Mouse (Mus musculus) fat pad, adult 2 months (tissue): ENCODE measurements around the gene Gipc3.
A peak's percentile ranks its signal among the peaks of the same experiment; 100 is the strongest.

Experiments
- DNase-seq: peaks from one replicate; pipeline ENCODE4 v3.0.0-alpha.2; 2011; ENCODE audit warnings: low read depth, low spot score; ENCODE audit errors: extremely low read depth

The Gipc3 gene

DNA sequence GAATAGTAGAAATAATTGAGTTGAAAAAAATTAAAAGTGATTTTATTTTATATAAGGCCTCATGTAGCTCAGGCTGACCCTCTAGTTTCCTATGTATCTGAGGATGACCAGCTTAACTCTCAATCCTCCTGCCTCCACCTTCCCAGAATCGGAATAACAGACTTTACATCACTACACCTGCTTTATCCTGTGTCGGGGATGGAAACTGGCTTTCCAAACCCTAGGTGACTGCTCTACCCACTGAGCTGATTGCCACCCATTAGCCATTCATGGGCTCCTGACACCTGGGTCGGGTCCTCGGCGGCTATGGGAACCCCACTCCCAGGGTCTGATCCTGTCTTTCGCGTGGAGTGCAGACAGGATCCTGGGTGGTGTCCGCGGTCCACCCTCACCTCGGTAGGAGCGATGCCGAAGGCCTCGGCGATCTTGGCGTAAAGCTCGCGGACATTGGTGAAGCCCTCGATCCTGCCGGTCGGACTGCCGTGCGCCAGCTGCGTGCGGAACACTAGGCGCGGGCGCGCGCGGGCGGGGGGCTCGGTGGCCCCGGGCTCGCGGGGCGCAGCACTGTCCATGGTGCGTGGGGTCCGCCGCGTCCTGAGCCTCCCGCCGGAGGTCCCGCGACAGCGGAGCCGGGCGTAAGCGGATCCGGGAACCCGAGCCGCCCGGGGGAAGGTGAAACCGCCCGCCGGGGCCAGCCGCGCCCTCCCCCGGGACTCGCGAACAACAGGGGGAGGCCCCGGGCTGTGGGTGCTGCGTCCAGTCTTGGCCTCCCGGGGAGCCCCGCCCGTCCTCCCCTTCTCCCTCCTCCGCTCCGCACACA lies at the start of gene Gipc3:
TSS of gene Gipc3 (minus strand) at position 581 of the 820 bp plus-strand sequence.
- DNase-seq: no peak

DNA sequence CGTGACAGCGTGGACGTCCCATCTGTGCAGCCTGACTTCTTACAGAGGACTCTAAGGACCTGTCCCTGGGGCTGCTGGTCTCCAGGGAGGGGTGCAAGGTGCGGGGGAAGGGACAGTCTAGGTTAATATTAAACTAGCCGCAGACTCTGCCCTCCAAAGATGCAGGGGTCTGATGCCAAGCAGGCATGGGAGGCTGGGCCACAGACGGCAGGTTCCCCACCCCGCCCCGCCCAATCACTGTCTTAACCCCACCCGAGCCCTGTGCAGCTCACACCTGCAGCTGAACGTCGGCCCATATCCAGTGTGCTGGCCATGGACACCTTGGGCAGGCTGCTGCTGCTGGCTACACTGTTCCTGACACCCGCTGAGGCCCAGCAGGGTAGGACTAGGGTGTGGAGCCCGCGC lies 49.7 kb upstream of the Gipc3 start, which contains the start of gene Smim24:
TSS of gene Smim24 (plus strand) at position 271 of the 405 bp plus-strand sequence.
- no peak for DNase-seq

DNA sequence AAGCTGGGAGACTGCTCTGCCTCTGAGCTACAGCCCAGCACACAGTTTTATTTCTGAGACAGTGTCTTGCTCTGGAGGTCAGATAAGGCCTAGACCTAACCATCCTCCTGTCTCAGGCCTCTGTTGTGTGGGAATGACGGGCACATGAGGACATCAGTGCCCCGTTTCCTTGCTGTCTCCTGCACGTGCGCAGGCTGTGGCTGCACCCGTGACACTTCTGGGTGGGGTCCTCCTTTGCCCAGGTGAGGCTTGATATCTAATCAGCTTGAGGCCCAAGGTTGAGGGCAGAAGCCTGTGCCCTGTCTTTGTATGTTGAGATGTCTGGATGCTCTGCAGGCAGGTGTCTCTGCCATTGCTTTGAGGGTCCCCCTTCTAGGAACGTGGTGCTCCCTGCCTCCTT lies 49.2 kb upstream of the Gipc3 start:
- DNase-seq: no peak

DNA sequence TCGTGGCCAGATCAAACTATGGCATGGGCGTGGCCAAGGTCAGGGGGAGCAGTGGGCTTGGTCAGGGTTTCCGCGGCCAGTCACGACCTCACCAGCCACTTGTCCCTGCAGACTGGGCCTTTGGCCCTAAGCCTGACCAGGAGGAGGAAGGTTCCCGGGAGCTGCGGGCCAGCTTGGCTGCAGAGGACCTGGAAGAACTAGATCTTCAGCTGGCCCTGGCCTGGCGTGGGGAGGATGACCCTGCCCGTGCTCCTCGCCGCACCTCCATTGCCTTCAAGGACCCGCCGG lies 47.6 kb upstream of the Gipc3 start:
- no peak for DNase-seq

DNA sequence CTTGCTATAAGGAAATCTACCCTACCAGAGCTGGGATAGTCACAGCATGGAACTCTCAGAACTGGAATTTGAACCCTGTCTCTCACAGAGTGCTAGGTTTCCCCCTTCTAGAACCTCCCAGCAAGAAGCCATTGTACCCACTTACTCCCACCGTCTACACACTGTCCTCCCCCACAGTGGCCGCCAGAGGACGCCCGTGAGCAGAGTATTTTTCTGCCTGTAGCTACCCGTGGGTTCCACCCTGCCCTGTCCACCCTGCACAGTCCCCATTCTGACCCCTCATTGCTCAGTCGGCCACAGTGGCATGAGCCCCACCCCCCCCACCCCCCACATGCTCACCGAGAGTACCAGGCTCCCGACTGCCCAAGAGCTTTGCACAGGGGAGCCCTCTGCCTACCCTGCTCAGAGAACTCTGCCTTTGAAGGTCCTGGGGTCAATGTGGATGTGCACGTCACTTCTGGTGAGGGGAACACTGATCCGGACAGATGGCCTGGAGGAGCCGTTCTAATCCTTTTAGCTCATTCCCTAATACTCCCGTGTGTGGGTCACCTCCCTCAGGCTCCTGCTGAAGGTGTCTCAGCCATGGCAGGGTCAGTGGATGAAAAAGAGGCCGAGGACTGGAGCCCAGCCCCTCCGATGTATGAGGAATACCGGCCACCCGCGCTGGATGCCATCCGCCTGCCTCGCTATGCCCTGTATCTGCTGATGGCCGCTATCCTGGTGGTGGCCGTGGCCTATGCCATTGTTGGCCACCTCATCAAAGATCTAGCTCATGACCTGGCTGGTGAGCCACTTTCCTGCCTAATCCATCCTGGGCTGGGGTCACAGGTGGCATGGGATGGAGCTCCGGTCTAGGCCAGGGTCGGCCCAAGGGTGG lies 47.0 kb upstream of the Gipc3 start:
- no peak for DNase-seq

DNA sequence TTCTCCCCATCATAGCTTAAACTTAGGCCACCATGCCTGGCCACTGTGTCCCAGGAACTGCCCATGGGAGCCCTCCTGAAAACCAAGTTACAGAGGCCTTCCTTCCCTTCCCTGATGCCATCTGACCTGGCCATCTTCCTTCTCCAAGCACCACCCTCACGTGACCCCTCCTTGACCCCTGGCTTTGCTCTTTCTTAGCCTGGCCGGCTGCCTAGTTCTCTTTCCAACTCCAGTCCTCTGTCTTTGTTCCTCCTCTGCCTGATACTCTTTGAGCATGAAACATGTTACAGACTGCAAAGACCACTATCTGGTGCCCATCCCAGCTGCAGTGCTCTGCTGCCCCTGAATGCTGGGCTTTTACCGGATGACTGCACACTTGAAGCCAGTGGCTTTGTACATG lies 46.3 kb upstream of the Gipc3 start:
- no peak for DNase-seq

DNA sequence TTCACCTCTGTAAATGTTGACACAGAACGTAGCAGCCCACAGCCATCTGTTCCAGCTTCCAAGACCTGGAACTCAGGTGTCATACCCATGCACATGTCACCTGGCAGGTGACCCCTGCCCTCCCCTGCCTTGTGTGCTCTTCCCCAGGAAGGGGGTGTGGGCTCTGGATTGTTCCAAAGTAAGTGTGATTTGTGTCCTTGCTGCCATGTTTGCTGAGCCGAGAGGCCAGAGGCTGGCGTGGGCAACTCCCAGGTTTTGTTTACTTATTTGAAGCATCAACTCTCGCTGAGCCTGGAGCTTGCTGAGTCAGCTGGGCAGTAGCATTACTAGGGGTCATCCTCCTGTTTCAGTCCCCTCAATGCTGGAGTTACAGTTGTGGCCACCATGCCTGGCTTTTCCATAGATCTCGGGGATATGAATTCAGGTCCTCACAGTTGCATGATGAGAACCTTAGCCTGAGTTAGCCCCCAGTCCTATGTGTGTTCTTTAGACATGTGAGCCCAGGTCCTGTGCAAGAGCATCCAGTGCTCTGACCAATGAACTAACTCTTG lies 45.5 kb upstream of the Gipc3 start, which contains the start of gene Gm48552:
TSS of gene Gm48552 (plus strand) at position 501 of the 551 bp plus-strand sequence.
- no peak for DNase-seq

DNA sequence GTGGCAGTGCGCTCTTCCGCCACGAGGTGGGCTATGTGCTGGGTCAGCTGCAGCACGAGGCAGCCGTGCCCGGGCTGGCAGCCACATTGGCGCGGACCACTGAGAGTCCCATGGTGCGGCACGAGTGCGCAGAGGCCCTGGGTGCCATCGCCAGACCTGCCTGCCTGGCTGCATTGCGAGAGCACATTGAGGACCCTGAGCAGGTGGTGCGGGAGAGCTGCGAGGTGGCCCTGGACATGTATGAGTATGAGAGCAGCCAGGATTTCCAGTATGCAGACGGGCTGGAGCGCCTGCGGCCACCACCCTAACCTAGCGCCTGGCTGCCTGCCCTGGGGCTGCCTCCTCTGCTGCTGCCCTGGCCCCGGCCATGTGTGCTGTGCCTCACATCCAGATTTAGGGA lies 44.6 kb upstream of the Gipc3 start:
- DNase-seq: no peak

DNA sequence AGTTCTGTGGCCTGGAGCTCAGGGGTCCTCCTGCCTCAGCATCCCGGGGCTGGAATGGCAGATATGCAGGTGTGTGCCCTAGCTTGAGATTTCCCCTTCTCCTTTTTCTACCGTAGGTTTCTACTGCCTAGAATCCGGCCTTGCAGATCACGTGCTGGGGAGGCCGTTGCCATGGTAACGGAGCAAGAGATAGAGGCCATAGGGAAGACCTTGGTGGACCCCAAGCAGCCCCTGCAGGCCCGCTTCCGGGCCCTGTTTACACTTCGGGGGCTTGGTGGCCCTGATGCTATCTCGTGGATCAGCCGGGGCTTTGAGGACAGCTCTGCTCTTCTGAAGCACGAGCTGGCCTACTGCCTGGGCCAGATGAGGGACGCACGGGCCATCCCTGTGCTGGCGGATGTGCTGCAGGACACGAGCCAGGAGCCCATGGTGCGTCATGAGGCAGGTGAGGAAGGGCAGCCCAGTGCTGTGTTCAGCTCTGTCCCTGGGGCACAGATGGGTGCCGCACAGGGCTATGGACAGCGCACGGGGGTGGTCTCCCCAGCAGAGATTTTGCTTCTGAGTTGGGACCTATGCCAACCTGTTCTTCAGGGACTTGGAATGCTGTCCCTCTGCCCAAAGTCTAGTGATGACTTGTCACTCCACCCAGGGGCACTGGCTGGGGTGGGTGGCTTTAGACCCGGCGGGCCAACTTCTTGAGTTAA lies 42.7 kb upstream of the Gipc3 start:
- no peak for DNase-seq

DNA sequence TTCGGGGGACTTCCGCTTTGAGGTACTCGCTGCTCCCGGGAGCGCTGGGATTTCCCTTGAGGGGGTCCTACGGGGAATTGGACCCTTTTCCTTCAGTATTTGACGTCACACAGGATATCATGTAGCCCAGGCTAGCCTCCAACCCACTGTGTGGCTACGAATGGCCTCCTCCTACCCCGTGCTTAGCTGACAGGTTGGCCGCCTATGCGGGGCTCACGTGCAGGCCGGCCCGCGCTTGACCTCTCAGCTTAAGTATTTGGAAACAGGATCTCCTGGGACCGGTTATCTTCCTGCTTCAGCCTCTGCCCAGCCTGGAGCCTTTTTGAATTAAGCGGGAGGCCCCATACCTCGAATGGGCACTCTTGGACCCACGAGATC lies 41.5 kb upstream of the Gipc3 start:
- no peak for DNase-seq

DNA sequence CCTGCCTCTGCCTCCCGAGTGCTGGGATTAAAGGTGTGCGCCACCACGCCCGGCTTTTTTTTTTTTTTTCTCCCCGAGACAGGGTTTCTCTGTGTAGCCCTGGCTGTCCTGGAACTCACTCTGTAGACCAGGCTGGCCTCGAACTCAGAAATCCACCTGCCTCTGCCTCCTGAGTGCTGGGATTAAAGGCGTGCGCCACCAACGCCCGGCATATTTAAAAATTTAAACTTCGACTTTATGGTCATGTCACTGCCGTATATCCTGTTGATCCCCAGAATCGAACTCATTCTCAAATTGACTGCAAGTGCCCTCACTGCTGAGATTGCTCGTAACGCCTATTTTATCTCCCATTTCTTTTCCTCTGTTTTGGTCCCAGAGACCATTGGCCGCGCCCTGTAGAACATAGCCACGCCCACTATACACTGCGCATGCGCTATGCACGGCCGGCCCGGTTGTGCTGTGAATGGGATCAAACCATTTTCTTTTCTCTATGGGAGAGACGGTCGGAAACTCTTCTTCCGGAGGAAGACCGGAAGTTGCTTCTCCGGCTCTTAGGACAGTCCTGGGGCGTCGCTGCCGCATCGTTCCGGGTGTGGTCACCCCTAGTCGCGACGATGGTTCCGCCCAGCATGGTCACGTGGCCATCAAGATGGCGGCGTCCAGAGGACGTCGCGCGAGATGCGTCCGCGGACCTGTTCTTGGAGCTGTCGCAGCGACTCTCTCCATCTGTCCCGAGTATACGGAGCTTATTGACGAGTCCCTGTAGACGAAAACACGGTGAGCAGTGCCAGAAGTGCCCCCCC lies 40.9 kb upstream of the Gipc3 start, which contains the start of the genes Dohh and Gm48551:
TSS of gene Dohh (plus strand) at position 627 of the 803 bp plus-strand sequence.
TSS of gene Gm48551 (plus strand) at position 665 of the 803 bp plus-strand sequence.
- peak; percentile 88 for DNase-seq

DNA sequence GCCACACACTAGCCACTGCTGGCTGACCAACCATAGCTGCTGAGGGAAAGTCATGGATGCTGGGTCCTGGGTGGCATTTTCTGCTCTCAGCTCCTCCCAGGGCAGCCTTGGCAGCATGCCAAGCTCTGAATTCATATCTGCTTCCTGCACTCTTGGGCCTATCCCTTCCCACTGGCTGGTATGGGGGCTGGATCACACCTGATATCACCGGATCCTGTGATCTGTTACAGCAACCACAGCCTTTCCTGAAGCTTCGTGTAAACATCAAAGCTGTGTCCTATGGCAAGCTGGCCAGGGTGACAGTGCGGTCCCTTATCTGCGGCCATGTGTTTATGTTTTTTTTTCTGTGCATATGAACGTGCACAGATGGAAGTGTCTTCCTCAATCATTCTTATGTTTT lies 39.0 kb upstream of the Gipc3 start:
- DNase-seq: no peak

DNA sequence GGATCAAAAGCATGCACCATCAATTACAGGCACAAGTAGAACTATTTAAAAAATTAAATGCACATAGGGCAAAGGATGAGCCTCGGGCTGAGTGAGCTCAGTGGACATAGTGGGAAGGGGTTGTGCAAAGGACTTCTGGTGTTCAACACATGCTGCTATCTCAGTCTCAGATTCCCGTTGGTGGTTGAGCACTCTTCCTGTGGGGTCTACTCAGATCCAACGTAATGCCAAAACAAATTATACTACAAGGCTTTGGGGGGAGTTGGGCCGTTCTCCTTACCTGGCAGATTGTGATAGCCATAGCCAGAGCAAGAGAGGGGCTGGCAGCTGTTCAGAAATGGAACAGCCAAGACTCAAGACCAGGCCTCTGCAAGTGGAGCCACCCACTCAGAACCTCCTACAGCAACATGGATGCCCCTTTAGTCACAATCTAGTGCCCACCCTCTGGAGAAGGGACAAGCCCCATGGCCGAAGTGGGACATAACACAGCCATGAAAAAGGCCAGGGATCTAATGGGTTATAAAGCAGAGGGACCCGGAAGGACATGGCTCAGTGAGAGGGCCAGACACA lies 36.8 kb upstream of the Gipc3 start:
- no peak for DNase-seq

DNA sequence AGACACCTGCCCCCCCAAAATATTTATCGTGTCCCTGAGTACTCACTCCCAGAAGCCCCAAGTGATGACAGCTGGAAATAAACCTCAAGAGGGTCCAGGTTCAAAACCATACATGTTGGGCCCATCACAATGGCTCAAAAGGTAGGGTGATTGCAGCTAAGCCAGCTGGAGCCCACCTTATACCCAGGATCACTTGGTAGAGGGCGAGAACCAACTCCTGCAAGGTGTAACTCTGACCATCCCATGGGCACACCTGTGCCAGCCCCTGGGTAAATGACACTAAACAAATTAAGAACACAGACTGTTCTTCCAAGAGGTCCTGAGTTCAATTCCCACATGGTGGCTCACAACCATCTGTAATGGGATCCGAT lies 36.1 kb upstream of the Gipc3 start:
- no peak for DNase-seq

DNA sequence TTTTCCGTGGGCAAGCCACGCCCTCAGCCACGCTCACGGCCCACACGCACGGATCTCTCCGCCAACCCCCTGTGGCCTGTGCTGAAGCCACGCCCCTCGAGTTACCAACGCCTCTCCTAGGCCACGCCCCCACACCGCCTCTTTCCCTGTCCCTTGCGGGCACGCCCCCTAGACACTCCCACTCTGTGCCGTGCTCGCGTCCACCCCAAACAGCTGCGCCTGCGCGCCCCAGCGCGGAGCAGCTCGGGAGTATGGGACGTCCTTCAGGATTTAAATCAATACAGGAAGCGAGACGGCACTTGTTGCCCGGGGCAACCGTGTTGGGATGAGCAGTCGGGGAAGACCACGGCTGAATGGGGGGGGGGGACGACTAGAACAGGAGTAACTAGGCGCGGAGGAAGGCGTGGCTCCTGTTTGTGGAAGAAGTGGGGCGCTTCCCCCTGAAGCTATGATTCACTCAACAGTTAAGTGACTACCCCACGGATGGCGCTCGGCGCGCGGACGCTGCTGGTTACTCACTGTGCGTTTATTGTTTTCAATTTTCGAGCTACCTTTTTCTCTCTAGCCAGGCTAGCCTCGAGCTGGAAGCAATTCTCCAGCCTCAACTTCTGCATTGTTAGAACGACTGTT lies 35.6 kb upstream of the Gipc3 start:
- DNase-seq: peak; percentile 87

DNA sequence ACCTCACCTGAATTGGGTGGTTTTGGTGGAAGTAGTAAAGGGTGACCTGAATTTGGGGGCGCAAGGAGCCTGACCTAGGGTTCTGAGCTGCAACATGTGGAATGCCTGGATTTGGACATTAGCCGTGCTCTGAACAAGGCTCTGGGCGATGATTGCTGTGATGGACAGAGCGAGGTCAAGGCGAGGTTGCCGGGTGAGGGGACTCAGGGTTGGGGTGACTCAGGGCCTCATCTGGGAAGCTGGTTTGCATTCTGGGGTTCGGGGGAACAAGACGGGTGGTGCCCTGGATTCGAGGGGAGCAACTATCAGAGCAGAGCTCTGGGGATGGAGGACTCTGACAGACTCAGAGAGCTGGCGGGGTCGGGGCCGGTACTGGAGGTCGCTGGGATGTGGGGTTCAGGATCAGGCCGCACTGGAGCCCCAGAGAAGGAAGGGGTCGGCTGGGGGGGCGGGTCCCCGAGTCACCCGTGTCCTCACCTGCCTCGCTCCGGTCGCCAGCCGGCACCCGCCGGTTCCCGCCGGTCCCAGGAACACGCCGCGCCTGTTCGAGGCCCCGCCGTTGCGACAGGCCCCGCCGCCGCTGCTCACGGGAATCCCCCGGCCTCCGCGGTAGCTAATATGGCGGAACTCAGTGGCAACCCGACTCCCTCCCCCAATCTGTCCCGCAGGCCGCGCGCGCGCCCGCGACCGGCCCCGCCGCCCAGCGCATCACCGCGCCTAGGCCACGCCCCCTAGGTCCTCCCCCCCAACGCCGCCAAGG lies 34.9 kb upstream of the Gipc3 start, which contains the start of gene Fzr1:
TSS of gene Fzr1 (minus strand) at position 724 of the 760 bp plus-strand sequence.
- no peak for DNase-seq

DNA sequence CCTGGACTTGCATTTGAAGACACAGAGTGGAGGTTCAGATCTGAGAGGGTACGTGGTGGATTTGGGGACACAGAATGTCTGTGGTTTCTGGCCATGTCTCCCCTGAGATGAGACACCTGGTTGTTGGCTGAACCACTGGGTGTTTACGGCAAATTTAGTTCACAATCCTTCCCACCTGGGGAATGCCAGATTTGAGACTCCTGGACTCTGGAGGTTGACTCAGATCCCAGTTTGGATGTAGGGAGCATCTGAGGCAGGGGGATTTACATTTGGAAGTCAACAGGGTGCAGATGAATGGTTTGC lies 34.2 kb upstream of the Gipc3 start:
- DNase-seq: no peak

DNA sequence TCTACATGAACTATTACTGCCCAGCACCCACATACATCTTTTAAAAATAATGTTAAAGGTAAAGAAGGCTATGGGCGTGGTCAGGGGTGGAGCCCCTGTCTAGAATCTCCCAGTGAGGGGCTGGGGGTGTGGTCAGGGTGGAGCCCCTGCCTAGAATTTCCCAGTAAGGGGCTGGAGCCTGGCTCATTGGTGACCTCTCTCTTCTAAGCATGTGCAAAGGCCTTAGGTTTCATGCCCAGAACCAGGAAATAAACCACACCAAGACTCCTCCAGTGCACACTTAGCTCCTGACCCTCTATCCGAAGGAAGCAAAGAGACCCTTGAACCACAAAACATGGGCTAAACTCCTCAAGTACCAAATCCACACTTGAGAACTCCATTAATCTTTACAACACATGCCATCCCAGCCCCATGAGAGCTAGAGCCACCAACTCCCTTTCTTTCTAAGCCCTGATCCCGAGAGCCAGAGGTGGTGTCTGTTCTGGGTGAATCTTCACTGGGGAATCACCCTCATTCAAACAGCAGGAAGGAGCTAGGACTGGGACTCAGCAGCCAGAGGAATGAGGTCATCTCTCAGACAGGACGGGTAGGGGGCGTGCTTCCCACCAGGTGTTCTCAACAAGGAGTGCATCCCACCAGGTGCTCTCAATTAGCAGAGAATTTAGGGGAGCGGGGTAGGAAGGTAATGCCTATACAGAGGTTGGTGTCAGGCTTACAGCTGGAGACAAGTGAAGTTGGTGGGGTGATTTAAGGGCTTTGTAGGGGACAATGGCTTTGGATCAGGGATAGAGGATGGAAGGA lies 33.7 kb upstream of the Gipc3 start:
- no peak for DNase-seq
